Mouse (Mus musculus) myocyte (in vitro differentiated cells): ENCODE data around the gene Hnrnpa3.

Experiments
- CEBPB ChIP-seq: IDR thresholded peaks from 2 replicates; pipeline ENCODE4 v1.6.1; 2011; ENCODE audit warnings: mild to moderate bottlenecking, moderate library complexity; ENCODE audit not compliant: poor library complexity, insufficient read depth, severe bottlenecking
- E2F4 ChIP-seq: IDR thresholded peaks from one replicate; pipeline ENCODE4 v1.6.1; 2011; ENCODE audit warnings: mild to moderate bottlenecking, control low read depth, moderate library complexity; ENCODE audit not compliant: insufficient read depth
- MAX ChIP-seq: IDR thresholded peaks from one replicate; pipeline ENCODE4 v1.6.1; 2011; ENCODE audit warnings: low read depth, mild to moderate bottlenecking, control low read depth
- MYOD1 ChIP-seq, 3 experiments: IDR thresholded peaks; one replicate each; pipeline ENCODE4 v1.6.1; 2011; ENCODE audit warnings: control low read depth in 2 of 3, low read depth in 2 of 3, mild to moderate bottlenecking in 2 of 3, moderate library complexity in 1 of 3; ENCODE audit not compliant: insufficient read length in 2 of 3, control insufficient read depth in 1 of 3
- MYOG ChIP-seq, 3 experiments: IDR thresholded peaks; one replicate each; pipeline ENCODE4 v1.6.1; 2011; ENCODE audit warnings: control low read depth in 2 of 3, low read depth in 2 of 3, mild to moderate bottlenecking in 2 of 3; ENCODE audit not compliant: insufficient read length in 2 of 3, control insufficient read depth in 1 of 3, insufficient read depth in 1 of 3
- POLR2A ChIP-seq: IDR thresholded peaks from one replicate; pipeline ENCODE4 v1.6.1; 2011; ENCODE audit warnings: low read depth, mild to moderate bottlenecking, control low read depth, moderate library complexity; ENCODE audit not compliant: insufficient read length
- USF1 ChIP-seq: IDR thresholded peaks from one replicate; pipeline ENCODE4 v1.6.1; 2011; ENCODE audit warnings: low read depth, mild to moderate bottlenecking, control low read depth, moderate library complexity

GRCm38 (mm10) chr2:75698007-75698406 is 38.9 kb downstream of the Hnrnpa3 start:
- TF ChIP-seq POLR2A (no peak), MAX (no peak), MYOD1 (IDR thresholded peaks at IDR 0.05; ENCODE audit: control insufficient read depth in 1 of 3, insufficient read length in 2 of 3, low read depth in 2 of 3) (no peak), MYOG (IDR thresholded peaks at IDR 0.05; ENCODE audit: control insufficient read depth in 1 of 3, insufficient read depth in 1 of 3, insufficient read length in 2 of 3, low read depth in 2 of 3) (no peak), CEBPB (no peak), USF1 (no peak), E2F4 (no peak)
